Mouse (Mus musculus) urinary bladder, postnatal 36 days (tissue): ENCODE results near the gene Wdr64.

Experiments
- DNase-seq, 2 experiments: peaks; one replicate each; pipeline ENCODE4 v3.0.0; 2022; ENCODE audit warnings: low spot score in 2 of 2, mixed read lengths in 1 of 2

The Wdr64 gene

GRCm38 (mm10) chr1:175716832-175717231 lies 18.4 kb downstream of the Wdr64 start:
- no peak for DNase-seq

GRCm38 (mm10) chr1:175725771-175726170 lies 27.4 kb downstream of the Wdr64 start:
- DNase-seq, result no peak

- no peak for DNase-seq
Measured at GRCm38 (mm10) chr1:175754576-175755364, 56.4 kb downstream of the Wdr64 start.

GRCm38 (mm10) chr1:175794668-175795067 lies 96.3 kb downstream of the Wdr64 start:
- no peak for DNase-seq

- DNase-seq, result no peak
Measured at GRCm38 (mm10) chr1:175808356-175808755, 110.0 kb downstream of the Wdr64 start.

- DNase-seq, result no peak
Measured at GRCm38 (mm10) chr1:175811625-175812024, 113.2 kb downstream of the Wdr64 start.

- no peak for DNase-seq
Measured at GRCm38 (mm10) chr1:175823815-175824438, 125.5 kb downstream of the Wdr64 start.

- no peak for DNase-seq
Measured at GRCm38 (mm10) chr1:175828539-175828938, 130.1 kb downstream of the Wdr64 start.

GRCm38 (mm10) chr1:175829220-175829619 lies 130.8 kb downstream of the Wdr64 start:
- no peak for DNase-seq

GRCm38 (mm10) chr1:175855515-175855914 lies 157.1 kb downstream of the Wdr64 start:
- no peak for DNase-seq
